Mouse (Mus musculus) lung, postnatal 10 days (tissue): ENCODE results near the gene Cep83.

Experiments used
- DNase-seq: peaks from one replicate; pipeline ENCODE4 v3.0.0; 2021

The Cep83 gene

DNA sequence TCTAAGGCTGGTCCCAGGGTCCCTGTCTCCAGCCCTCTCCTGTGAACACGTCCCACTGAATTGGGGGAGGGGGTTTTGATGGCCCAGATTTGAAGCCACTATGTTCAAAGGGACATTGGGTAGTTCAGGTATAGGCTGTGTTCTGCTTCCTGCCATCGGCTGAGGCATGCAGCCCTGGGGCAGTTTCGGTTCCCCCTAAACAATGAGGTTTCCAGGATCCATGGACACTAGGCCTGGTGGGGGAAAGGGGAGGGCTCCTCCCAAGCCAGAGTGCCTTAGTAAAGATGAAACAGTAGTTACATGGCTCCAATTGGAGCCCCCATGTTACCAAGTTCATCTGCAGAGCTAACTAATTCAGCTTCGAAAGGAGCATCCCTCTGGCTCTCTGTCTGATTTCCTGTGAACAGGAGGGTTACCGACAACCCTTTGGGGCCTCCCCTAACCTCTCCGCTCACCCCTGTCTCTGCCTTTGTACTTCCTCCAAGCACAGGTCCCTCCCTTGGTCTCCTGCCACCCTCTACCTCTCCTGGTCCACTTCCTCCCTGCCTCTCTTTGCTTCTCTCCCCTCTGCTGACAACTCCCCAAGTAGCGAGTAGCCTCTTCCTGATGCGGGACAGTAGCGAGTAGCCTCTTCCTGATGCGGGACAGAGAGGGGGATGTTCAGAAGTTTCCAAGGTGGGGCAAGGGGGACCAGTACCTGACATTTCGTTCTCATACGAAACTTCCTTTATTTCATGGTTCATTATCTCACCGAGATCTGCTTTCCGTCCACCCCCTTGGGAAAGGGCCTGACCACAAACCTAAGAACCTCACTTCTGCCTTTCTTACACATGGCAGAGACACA is 139.7 kb downstream of the Cep83 start:
- peak; percentile 31 for DNase-seq

DNA sequence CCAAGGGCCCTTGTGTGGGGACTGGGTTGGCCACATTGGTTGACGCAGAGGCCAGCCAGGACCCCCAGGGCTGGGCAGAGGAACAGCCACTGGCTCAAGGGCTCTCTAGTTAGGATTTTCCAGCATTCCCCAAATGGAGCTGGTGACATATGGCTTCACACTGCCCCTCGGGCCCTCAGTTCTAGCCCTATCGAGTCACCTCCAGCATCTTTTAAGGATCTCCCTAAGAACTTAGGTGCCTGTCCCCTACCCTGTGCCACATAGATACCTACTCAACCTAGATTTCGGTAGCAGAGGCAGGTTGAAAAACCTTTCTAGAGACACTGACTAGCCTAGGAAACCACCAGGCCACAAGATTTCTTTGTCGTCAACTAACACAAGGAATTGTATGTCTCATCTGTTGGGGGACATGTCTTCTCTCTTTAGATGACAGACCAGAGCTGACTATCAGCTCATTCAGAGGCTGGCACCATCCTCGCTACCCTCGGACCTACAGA is 140.3 kb downstream of the Cep83 start:
- no peak for DNase-seq

DNA sequence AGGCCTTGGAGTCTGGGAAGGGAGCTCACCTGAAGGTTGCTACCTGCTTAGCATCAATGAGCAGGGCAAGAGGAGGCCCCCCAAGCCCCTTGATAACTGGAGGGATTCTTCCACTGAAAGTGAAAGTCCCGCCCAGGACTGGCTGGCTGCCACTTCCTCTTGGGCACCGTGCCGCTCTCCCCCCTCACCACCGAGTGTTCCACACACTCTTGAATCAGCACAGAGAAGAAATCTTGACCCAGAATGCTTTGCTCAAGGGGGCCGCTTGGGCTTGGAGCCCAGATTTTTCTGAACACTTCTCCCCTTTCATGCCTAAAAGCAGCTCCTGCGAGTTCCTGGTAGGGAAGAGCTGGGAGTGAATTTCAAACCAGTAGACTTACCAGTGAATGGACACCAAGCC is 141.0 kb downstream of the Cep83 start:
- peak; percentile 98 for DNase-seq

DNA sequence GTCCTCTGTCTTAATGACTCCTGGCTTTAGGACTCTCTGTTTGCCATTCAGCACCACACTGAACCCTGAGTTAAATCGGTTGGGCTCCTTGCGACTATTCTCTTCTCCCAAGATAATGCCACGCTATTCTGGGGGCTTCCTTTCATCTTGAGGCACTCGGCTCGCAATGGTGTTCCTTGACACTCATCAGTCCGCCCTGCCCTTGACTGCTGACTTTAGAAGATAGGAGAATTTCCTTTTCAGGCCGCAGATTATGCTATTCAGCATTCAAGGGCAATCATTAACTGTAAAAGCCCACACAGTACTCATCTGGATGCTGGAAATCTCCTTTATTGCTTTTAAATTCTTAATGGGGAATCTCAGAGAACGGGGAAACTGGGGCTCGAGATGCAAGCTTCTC is 147.4 kb downstream of the Cep83 start:
- DNase-seq = no peak
